16 mouse cellular contexts compared by ENCODE assay signal in the genomic region with DNA sequence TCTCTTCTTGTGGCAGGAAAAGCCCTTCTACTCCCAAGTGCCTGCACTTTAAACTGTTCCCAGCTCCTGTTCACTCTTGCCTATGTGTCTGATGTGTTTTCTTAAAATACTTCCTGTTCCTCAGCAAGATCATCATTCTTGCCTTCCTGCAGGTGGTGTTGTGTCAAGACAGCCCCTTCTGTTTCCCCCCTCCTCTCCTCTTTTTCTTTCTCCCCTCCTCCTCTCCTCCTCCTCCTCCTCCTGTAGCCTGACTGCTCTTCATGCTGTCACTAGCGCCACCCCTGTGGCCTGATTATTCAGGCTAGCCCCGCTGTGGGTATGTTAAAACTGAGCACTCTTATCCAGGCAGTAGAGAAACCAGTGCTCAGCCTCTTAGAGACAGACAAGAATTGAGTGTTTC.
DNase-seq lines count a peak whose midpoint lies in the region; ATAC-seq and TF ChIP-seq lines count a peak whose summit lies in the region.
"Had no signal": no experiment of that assay in that cellular context is flagged by ENCODE, and none has a peak within 500 bp of the region (broad histone marks: within the 10 kb centered on the region; RNA-seq: fewer than 3 reads in every experiment).

No protein-coding gene starts in this region.

- WGBS in heart, postnatal 0 days, result 54% methylated on average over 2 of the region's 2 CpGs
- WGBS in liver, embryonic 15.5 days (ENCODE audit: insufficient replicate concordance), result 34% methylated on average over 2 of the region's 2 CpGs
- 46% methylated on average over 2 of the region's 2 CpGs for WGBS in forebrain, embryonic 12.5 days

- TF ChIP-seq CTCF in heart, postnatal 0 days (IDR thresholded peaks at IDR 0.05; ENCODE audit: low read depth), result no peak

- no peaks in the 10 kb centered on the region for H3K27me3 ChIP-seq in heart, postnatal 0 days (ENCODE audit: control insufficient read depth, insufficient read depth, low read length)
- H3K27me3 ChIP-seq in liver, embryonic 15.5 days, result no peaks in the 10 kb centered on the region
- H3K27me3 ChIP-seq in forebrain, embryonic 12.5 days, result no peaks in the 10 kb centered on the region
- H3K27me3 ChIP-seq: embryonic facial prominence, embryonic 12.5 days; limb, embryonic 12.5 days had no signal

- no peak overlapping the region for H3K9ac ChIP-seq in heart, postnatal 0 days (replicated peaks; ENCODE audit: low read depth, low read length)
- 0 out of 2 replicates have a peak overlapping the region, but pooled peaks have one; percentile 5 for H3K9ac ChIP-seq in liver, embryonic 15.5 days
- no peak overlapping the region for H3K9ac ChIP-seq in forebrain, embryonic 12.5 days
- H3K9ac ChIP-seq: embryonic facial prominence, embryonic 12.5 days; limb, embryonic 12.5 days; lung, embryonic 14.5 days had no signal

- ATAC-seq in heart, postnatal 0 days (ENCODE audit: insufficient read depth, low read depth), result no peak
- ATAC-seq in liver, embryonic 15.5 days (ENCODE audit: insufficient read depth), result no peak
- no peak for ATAC-seq in forebrain, embryonic 12.5 days (ENCODE audit: low FRiP score)
- ATAC-seq: forebrain, embryonic 14.5 days had no signal

- H3K4me3 ChIP-seq in heart, postnatal 0 days (ENCODE audit: low read depth, low read length), result no peak overlapping the region
- no peak overlapping the region for H3K4me3 ChIP-seq in liver, embryonic 15.5 days (replicated peaks)
- H3K4me3 ChIP-seq in forebrain, embryonic 12.5 days (replicated peaks), result no peak overlapping the region
- H3K4me3 ChIP-seq: embryonic facial prominence, embryonic 12.5 days; heart, embryonic 10.5 days; limb, embryonic 12.5 days had no signal

- H3K4me2 ChIP-seq in heart, postnatal 0 days (ENCODE audit: low read depth, low read length), result no peak overlapping the region
- peak overlapping the region; percentile 39 for H3K4me2 ChIP-seq in liver, embryonic 15.5 days
- no peak overlapping the region for H3K4me2 ChIP-seq in forebrain, embryonic 12.5 days
- H3K4me2 ChIP-seq: embryonic facial prominence, embryonic 12.5 days; limb, embryonic 12.5 days; lung, embryonic 14.5 days had no signal

- H3K36me3 ChIP-seq in heart, postnatal 0 days (replicated peaks; ENCODE audit: control insufficient read depth, insufficient read depth, low read length), result peaks cover 17% of the 10 kb centered on the region; the same call in 1 of the 2 replicates
- peaks cover 22% of the 10 kb centered on the region for H3K36me3 ChIP-seq in liver, embryonic 15.5 days (replicated peaks)
- H3K36me3 ChIP-seq in forebrain, embryonic 12.5 days (replicated peaks), result peaks cover 22% of the 10 kb centered on the region

- no peaks in the 10 kb centered on the region for H3K4me1 ChIP-seq in heart, postnatal 0 days (ENCODE audit: control insufficient read depth, insufficient read depth)
- H3K4me1 ChIP-seq in liver, embryonic 15.5 days (replicated peaks), result peaks cover 57% of the 10 kb centered on the region
- no peaks in the 10 kb centered on the region for H3K4me1 ChIP-seq in forebrain, embryonic 12.5 days
- H3K4me1 ChIP-seq: embryonic facial prominence, embryonic 12.5 days; limb, embryonic 12.5 days had no signal

- no peaks in the 10 kb centered on the region for H3K9me3 ChIP-seq in heart, postnatal 0 days (replicated peaks; ENCODE audit: control insufficient read depth, low read length)
- no peaks in the 10 kb centered on the region for H3K9me3 ChIP-seq in liver, embryonic 15.5 days (replicated peaks)
- H3K9me3 ChIP-seq in forebrain, embryonic 12.5 days, result no peaks in the 10 kb centered on the region
- H3K9me3 ChIP-seq: embryonic facial prominence, embryonic 12.5 days; heart, embryonic 10.5 days; limb, embryonic 12.5 days had no signal

- TF ChIP-seq EP300 in heart, postnatal 0 days (IDR thresholded peaks at IDR 0.05; ENCODE audit: low read depth), result no peak

- no peak for DNase-seq in heart, postnatal 0 days (ENCODE audit: low spot score)
- DNase-seq in heart, adult 18-20 months, result no peak
- peak; percentile 16 for DNase-seq in induced T-regulatory cell, adult 2 months (ENCODE audit: low read depth)
- DNase-seq in thymus, postnatal 25 days, result peak; percentile 49
- DNase-seq in urinary bladder, postnatal 14 days (ENCODE audit: low spot score), result no peak
- DNase-seq: cerebellum, postnatal 10 days; heart, postnatal 10 days; lung, embryonic 14.5 days; lung, postnatal 4 days; right cerebral cortex, adult 18-20 months had no signal

- peak overlapping the region; percentile 15; the same call in 1 of the 2 replicates for H3K27ac ChIP-seq in heart, postnatal 0 days (ENCODE audit: low read depth)
- H3K27ac ChIP-seq in liver, embryonic 15.5 days (replicated peaks), result peak overlapping the region; percentile 81
- no peak overlapping the region for H3K27ac ChIP-seq in forebrain, embryonic 12.5 days
- H3K27ac ChIP-seq: embryonic facial prominence, embryonic 12.5 days; heart, embryonic 10.5 days; limb, embryonic 12.5 days had no signal

Comparison
In these comparisons a context has a peak if more than half of its experiments do, and no peak if none do; other contexts are left out.
1. DNase-seq: peak in induced T-regulatory cell, adult 2 months (single experiment) and thymus, postnatal 25 days (single experiment); none in heart, postnatal 0 days (single experiment), heart, adult 18-20 months (0 of 2) and urinary bladder, postnatal 14 days (single experiment).